Mouse (Mus musculus) testis, adult 2 months (tissue): Measurements from ENCODE around the gene Pmepa1.
A peak's percentile ranks its signal among the peaks of the same experiment; 100 is the strongest.

ENCODE experiments used
- CTCF ChIP-seq: fragments of 200-500 bp; IDR thresholded peaks from 2 replicates; pipeline ENCODE4 v1.5.1; 2012; ENCODE audit warnings: low read depth, mild to moderate bottlenecking, inconsistent platforms, low read length, moderate library complexity; ENCODE audit not compliant: control insufficient read depth, insufficient read depth, insufficient replicate concordance
- POLR2A ChIP-seq: fragments of 200-500 bp; IDR thresholded peaks from 2 replicates; pipeline ENCODE4 v1.6.1; 2012; ENCODE audit warnings: low read depth, mild to moderate bottlenecking, inconsistent platforms, low read length, moderate library complexity; ENCODE audit not compliant: control insufficient read depth

DNA sequence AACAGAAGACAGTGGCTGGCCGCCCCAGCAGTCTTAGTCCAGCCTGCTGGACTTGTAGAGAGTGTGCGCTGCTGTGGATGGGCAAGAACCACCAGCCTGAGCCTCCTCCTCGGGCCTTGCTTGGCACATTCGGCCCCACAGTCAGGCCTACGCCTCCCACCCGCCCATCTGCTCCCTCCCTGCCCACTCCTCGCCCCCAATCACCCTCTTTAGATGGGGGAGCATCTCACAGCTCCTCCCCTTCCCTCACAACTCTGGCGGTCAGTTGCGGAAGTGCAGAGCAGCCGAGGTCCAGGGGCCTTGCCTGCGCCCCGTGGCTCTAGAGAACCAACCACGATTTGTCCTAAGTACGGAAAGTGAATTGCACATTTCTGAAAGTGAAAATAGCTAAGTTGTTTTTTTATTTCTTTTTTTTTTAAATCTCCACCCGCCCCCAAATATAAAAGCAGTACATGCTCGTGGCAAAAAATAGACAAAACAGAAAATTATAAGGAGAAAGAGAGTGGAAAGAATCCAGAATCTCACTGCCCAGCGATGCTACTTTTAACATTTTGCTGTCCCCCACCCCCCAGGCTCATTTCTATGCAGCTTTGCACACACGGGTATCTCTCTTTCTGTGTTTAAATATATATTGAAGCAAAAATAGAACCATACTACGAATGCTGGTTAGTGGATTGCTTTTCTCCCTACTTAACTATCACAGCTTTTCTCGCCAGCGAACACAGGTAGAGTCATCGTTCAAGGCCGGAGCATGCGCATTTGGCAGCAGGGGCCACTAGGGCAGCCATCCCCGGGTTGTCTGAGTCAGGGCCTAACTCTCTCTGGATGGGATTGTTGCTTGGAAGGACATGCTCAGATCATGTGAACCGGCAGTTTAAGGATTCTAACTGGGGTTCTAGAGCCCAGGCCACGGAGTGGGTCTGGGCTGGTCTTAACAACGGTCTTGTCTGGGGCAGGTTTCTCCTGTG lies 24.6 kb upstream of the Pmepa1 start:
- no peak for TF ChIP-seq POLR2A
- TF ChIP-seq CTCF = peak; percentile 47; the same call in 1 of the 2 replicates
